Mouse (Mus musculus): ENCODE measurements around the gene Twist2.

Twist2 gene

GRCm38 (mm10) chr1:91800967-91801843 lies at the start of gene Twist2:
Twist2 (plus strand) TSS chr1:91801461.
- no peak for DNase-seq (ENCODE audit: low spot score in 2 of 2)

GRCm38 (mm10) chr1:91752931-91753330 lies 48.3 kb upstream of the Twist2 start:
- no peak for DNase-seq (ENCODE audit: low spot score in 2 of 2)

GRCm38 (mm10) chr1:91755102-91755501 lies 46.2 kb upstream of the Twist2 start:
- DNase-seq (ENCODE audit: low spot score in 2 of 2): peak in 1 of 2 experiments; percentile 70

- DNase-seq (ENCODE audit: low spot score in 2 of 2): no peak
These were observed 44.0 kb upstream of the Twist2 start for GRCm38 (mm10) chr1:91757292-91757691.

GRCm38 (mm10) chr1:91758143-91758542 lies 43.1 kb upstream of the Twist2 start:
- DNase-seq (ENCODE audit: low spot score in 2 of 2): no peak

- DNase-seq (ENCODE audit: low spot score in 2 of 2): no peak
These were observed 42.4 kb upstream of the Twist2 start for GRCm38 (mm10) chr1:91758600-91759515.

GRCm38 (mm10) chr1:91760140-91760986 lies 40.9 kb upstream of the Twist2 start:
- no peak for DNase-seq (ENCODE audit: low spot score in 2 of 2)

- DNase-seq (ENCODE audit: low spot score in 2 of 2): no peak
These were observed 38.7 kb upstream of the Twist2 start for GRCm38 (mm10) chr1:91762528-91763091.

GRCm38 (mm10) chr1:91770221-91770624 lies 31.0 kb upstream of the Twist2 start:
- no peak for DNase-seq (ENCODE audit: low spot score in 2 of 2)

- no peak for DNase-seq (ENCODE audit: low spot score in 2 of 2)
These were observed 30.6 kb upstream of the Twist2 start for GRCm38 (mm10) chr1:91770676-91771075.

GRCm38 (mm10) chr1:91776928-91777327 lies 24.3 kb upstream of the Twist2 start:
- DNase-seq (ENCODE audit: low spot score in 2 of 2): no peak

GRCm38 (mm10) chr1:91779819-91780218 lies 21.4 kb upstream of the Twist2 start:
- no peak for DNase-seq (ENCODE audit: low spot score in 2 of 2)

GRCm38 (mm10) chr1:91781182-91781581 lies 20.1 kb upstream of the Twist2 start:
- DNase-seq (ENCODE audit: low spot score in 2 of 2): no peak

- DNase-seq (ENCODE audit: low spot score in 2 of 2): no peak
These were observed 17.1 kb upstream of the Twist2 start for GRCm38 (mm10) chr1:91784162-91784561.

- DNase-seq (ENCODE audit: low spot score in 2 of 2): no peak
These were observed 1.9 kb upstream of the Twist2 start for GRCm38 (mm10) chr1:91799323-91799722.

- DNase-seq (ENCODE audit: low spot score in 2 of 2): no peak
These were observed 913 bp upstream of the Twist2 start for GRCm38 (mm10) chr1:91800348-91800747.

- DNase-seq (ENCODE audit: low spot score in 2 of 2): peak in 1 of 2 experiments; percentile 23
These were observed 644 bp downstream of the Twist2 start for GRCm38 (mm10) chr1:91801844-91802366.

- DNase-seq (ENCODE audit: low spot score in 2 of 2): no peak
These were observed 1.3 kb downstream of the Twist2 start for GRCm38 (mm10) chr1:91802406-91803121.

- no peak for DNase-seq (ENCODE audit: low spot score in 2 of 2)
These were observed 2.2 kb downstream of the Twist2 start for GRCm38 (mm10) chr1:91803416-91803815.

GRCm38 (mm10) chr1:91816067-91816466 lies 14.8 kb downstream of the Twist2 start:
- DNase-seq (ENCODE audit: low spot score in 2 of 2): no peak

Data from left cerebral cortex, adult 9 months (tissue).